Mouse (Mus musculus): ENCODE results near the gene Gm9913. TPM values are rescaled to one million over a fixed set of nuclear protein-coding genes. Genes with fewer than 3 reads are reported as not detected.

Gm9913 gene
- total RNA-seq (2023) = not detected in 2 replicates

DNA sequence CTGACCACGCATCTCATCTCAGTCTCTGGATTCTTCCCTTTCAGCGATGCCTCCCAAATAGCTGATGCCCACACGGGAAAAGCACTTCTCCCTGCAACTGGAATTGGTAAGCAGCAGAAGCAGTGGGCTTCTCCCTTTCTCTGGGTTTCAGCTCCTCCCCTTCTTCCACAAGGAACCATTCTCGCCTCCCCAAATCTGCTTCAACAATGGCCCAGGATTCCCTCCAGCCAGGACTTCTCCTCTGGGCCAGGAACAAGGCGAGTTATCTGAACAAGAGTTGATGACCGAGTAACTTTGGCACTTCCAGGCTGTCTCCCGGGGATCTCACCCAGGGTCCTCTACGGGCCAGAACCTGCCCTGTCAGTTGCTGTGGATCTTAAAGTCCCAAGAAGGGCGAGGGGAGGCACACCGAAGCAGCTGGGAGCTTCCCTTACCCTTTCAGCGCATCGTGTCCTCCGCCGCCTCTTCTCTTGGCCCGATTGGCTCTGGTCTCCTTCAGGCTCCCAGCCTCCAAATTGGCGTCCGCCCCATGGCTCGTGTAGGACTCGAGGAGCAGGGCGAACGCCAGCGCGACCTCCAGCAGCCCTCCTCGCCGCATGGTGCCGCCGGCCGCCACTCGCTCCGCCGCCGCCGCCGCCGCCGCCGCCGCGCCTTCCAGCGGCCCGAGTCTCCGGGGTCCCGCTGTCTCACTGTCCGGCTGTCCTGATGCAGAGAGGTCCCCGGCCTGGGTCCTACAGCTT, at the start of gene Gm9913:
Gene Gm9913, plus strand, starts transcription at position 84 of the 740 bp plus-strand sequence.

DNA sequence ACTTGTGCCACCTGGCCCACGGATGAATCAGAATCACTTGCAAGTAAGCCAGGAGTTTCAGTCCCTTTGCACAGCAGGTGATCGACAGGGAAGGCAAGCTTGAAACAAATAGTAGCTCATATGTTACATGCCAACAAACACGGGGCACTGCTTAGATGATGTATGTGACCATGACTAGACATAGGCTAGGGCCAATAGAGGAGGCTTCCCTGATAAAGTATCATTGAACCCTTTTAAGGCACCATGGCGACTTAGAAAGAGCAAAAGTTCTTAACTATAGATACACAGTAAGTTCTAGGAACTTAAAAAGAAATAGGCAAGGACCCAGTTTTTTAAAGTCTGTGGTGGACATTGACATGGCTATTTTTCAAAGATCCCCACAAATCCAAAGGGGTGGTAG, 3.0 kb downstream of the Gm9913 start, which contains the start of gene Fbn1:
Gene Fbn1, minus strand, starts transcription at position 101 of the 400 bp plus-strand sequence.

Other genes starting within 250 kb of the Gm9913 start
- gene Fbn1, start 2.9 kb downstream of the Gm9913 start, total RNA-seq (2023) = 0.20 and 0.28 TPM in 2 replicates
- gene Cep152, start 120.0 kb downstream of the Gm9913 start, total RNA-seq (2023) = 12.9 and 20.0 TPM in 2 replicates
- 25.2 and 28.8 TPM in 2 replicates for gene Eid1, start 168.0 kb downstream of the Gm9913 start, total RNA-seq (2023)
- 0.20 TPM in 1 of 2 replicates, not detected in the other for gene Shc4, start 219.1 kb downstream of the Gm9913 start, total RNA-seq (2023)